Mouse (Mus musculus): ENCODE measurements around the gene Frmd8.

DNA sequence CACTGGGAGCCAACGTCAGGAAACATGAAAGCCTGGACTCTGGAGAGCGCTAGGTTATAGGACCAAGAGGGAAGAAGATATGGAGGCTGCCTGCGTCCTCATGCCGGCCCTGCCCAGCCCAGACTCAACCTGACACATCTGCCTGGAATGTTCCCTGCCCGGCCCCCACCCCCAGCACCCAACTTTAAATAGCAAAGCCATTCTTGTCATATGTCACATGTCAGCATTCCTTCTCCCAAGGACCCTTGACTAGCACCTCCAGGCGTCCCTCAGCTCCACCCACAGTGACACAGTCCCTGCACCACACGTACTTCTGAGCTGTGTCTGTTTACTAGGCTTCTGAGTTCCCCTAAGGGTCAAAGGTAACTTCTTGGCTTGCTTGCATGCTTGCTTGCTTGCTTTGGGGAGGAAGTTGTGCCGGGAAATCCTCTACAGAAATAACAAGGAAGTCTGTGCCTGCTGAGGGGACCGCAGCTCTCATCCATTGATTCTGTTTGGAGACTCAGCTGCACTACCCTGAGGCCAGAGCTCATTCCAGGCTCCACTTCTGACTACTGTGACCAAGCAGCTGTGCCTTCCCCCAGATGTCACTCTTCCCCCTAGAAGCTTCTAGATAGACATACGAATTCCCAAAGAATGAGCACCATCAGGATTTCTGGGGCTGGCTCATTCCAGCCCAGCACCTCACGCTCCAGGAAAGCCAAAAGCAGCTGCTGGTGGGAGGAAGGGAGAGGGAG, 64.8 kb downstream of the Frmd8 start:
- TF ChIP-seq GATA1 (IDR thresholded peaks at IDR 0.05; ENCODE audit: borderline replicate concordance, low read length): no peak
- no peak for TF ChIP-seq FLI1 (IDR thresholded peaks at IDR 0.05; ENCODE audit: low read length)

Data from megakaryocyte, embryonic 14.5 days (primary cell).